Mouse (Mus musculus): ENCODE measurements around the gene Olfr1311. TPM values are rescaled to one million over a fixed set of nuclear protein-coding genes. Genes with fewer than 3 reads are reported as not detected.

The Olfr1311 gene
- polyA plus RNA-seq (2012; rRNA removed; ENCODE audit: low replicate concordance), result not detected in 2 replicates

DNA sequence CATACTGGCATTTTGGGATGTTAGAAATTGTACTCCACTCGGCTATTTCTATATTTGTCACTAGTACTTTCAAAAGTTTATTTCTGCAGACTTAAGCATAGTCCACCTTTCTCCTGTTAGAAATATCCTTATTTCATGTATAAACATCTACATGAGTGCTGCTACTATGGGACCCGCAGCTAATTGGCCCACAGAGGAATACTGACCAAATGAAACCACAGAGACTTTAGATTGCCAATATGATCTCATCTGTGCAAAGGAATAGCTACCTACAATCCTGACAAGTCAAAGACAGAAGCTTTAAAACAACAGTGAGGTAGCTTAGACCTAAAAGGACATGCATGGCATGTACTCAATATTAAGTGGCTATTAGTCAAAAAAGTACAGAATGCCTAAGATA is at the start of gene Olfr1311:
Gene Olfr1311 (minus strand): TSS at position 101 of the 400 bp plus-strand sequence.

DNA sequence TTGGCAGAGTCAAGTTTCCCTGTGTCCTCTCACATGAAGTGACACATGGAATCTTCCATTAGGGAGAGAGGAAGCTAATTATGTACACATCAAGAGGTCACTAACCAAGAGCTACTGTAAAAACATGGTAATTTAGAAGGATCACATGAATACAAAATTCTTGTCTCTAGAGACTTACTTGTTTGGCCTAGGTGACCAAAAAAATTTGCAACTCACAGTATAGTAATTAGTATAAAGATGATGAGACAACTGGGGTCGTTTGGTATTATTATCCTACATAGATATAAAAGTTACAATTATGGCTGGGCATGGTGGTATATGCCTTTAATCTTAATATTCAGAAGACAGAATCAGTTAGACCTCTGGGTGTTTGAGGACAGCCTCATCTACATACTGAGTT is 25.9 kb upstream of the Olfr1311 start, which contains the start of gene Olfr1312:
Gene Olfr1312 (minus strand): TSS at position 101 of the 400 bp plus-strand sequence.

DNA sequence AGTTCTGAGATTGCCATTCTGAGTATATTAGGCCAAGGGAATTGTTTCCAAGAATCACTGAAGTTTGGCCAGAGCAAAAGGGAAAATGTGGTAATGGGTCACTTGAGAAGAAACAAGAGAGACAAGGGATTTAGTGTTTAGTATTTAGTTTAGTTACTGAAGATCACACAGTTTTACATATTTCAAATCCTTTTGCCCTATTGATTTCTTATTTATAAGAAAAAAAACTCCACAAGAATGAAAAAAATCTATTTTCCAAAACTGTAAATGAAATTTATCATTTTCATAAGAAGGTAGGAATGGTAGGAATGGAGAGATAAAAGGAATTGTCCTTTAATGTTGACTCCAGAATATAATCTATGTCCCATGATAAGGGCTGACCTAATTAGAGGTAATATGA is 11.6 kb downstream of the Olfr1311 start, which contains the start of gene Olfr1310:
Gene Olfr1310 (minus strand): TSS at position 101 of the 400 bp plus-strand sequence.

DNA sequence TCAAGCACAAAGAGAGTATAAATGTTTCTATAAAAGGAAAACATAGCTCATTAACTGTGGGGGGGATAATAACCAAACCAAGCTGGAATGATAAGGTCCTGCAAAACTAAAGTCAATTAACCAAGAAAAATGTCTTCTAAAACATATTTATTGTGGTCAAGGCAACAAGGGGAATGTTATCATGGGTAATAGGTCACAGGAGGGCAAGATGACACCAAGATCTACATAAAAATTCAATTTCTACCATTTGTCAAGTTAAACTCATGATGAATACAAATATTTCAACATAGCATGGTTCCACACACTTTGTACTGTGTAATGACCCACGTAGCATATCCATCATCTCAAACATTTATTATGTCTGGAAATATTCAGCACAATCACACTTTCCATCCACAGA is 34.0 kb downstream of the Olfr1311 start, which contains the start of gene Olfr1309:
Gene Olfr1309 (minus strand): TSS at position 101 of the 400 bp plus-strand sequence.

Other genes with a start within 250 kb of the Olfr1311 start
- gene Olfr1302, start 247.0 kb downstream of the Olfr1311 start, polyA plus RNA-seq (2012; rRNA removed; ENCODE audit: low replicate concordance), result not detected in 2 replicates
- not detected in 2 replicates for gene Olfr1303, start 204.1 kb downstream of the Olfr1311 start, polyA plus RNA-seq (2012; rRNA removed; ENCODE audit: low replicate concordance)
- gene Olfr1305, start 147.3 kb downstream of the Olfr1311 start, polyA plus RNA-seq (2012; rRNA removed; ENCODE audit: low replicate concordance), result not detected in 2 replicates
- gene Olfr1306, start 108.1 kb downstream of the Olfr1311 start, polyA plus RNA-seq (2012; rRNA removed; ENCODE audit: low replicate concordance), result not detected in 2 replicates
- not detected in 2 replicates for gene Olfr1307, start 75.0 kb downstream of the Olfr1311 start, polyA plus RNA-seq (2012; rRNA removed; ENCODE audit: low replicate concordance)
- not detected in 2 replicates for gene Olfr1308, start 59.5 kb downstream of the Olfr1311 start, polyA plus RNA-seq (2012; rRNA removed; ENCODE audit: low replicate concordance)
- gene Olfr1309, start 34.1 kb downstream of the Olfr1311 start, polyA plus RNA-seq (2012; rRNA removed; ENCODE audit: low replicate concordance), result not detected in 2 replicates
- not detected in 2 replicates for gene Olfr1310, start 11.7 kb downstream of the Olfr1311 start, polyA plus RNA-seq (2012; rRNA removed; ENCODE audit: low replicate concordance)
- not detected in 2 replicates for gene Olfr1312, start 25.8 kb upstream of the Olfr1311 start, polyA plus RNA-seq (2012; rRNA removed; ENCODE audit: low replicate concordance)
- not detected in 2 replicates for gene Olfr1313, start 53.4 kb upstream of the Olfr1311 start, polyA plus RNA-seq (2012; rRNA removed; ENCODE audit: low replicate concordance)
- gene Olfr1314, start 72.4 kb upstream of the Olfr1311 start, polyA plus RNA-seq (2012; rRNA removed; ENCODE audit: low replicate concordance), result not detected in 2 replicates
- gene Olfr1315-ps1, start 91.0 kb upstream of the Olfr1311 start, polyA plus RNA-seq (2012; rRNA removed; ENCODE audit: low replicate concordance), result not detected in 2 replicates
- gene Olfr1316, start 110.6 kb upstream of the Olfr1311 start, polyA plus RNA-seq (2012; rRNA removed; ENCODE audit: low replicate concordance), result not detected in 2 replicates
- not detected in 2 replicates for gene Olfr1317, start 115.9 kb upstream of the Olfr1311 start, polyA plus RNA-seq (2012; rRNA removed; ENCODE audit: low replicate concordance)
- gene Olfr1318, start 129.8 kb upstream of the Olfr1311 start, polyA plus RNA-seq (2012; rRNA removed; ENCODE audit: low replicate concordance), result not detected in 2 replicates
- gene Lpcat4, start 215.1 kb upstream of the Olfr1311 start, polyA plus RNA-seq (2012; rRNA removed; ENCODE audit: low replicate concordance), result 44.5 TPM in 2 replicates
- not detected in 2 replicates for gene Nutm1, start 234.9 kb upstream of the Olfr1311 start, polyA plus RNA-seq (2012; rRNA removed; ENCODE audit: low replicate concordance)
- gene Nop10, start 237.5 kb upstream of the Olfr1311 start, polyA plus RNA-seq (2012; rRNA removed; ENCODE audit: low replicate concordance), result 27.9 and 28.0 TPM in 2 replicates
- gene Slc12a6, start 241.4 kb upstream of the Olfr1311 start, polyA plus RNA-seq (2012; rRNA removed; ENCODE audit: low replicate concordance), result 6.7 and 8.0 TPM in 2 replicates
- gene Gm21985, start 241.9 kb upstream of the Olfr1311 start, polyA plus RNA-seq (2012; rRNA removed; ENCODE audit: low replicate concordance), result not detected in 2 replicates